Mouse (Mus musculus): ENCODE measurements around the gene Plg. TPM values are rescaled to one million over a fixed set of nuclear protein-coding genes. Genes with fewer than 3 reads are reported as not detected.

The Plg gene
- polyA plus RNA-seq, 1 experiment from 2014 or later = 0.09 TPM

DNA sequence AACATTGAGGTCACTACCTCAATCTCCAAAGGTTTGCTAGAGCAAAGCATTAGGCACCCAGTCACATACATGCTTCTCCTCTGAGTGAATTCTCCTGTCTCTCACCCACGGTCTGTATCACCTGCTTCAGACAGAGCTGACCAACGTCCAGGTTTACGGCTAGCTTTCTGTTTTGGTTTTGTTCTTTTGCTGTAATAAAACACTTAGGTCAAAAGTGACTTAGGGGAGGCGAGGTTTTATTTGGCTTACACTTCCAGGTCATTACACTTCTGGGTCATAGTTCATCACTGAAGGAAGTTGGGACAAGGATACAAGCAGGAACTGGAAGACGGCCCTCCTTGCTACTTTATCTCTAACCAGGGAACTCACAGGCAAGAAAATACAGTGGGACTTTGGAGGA is 9.0 kb upstream of the Plg start:
- Histone ChIP-seq H3K4me1 (peaks cover 7% of the 10 kb centered on the region), H3K36me3 (replicated peaks) (no peaks in the 10 kb centered on the region), H3K9me3 (no peaks in the 10 kb centered on the region), H3K4me3 (no peak overlapping the region), H3K9ac (no peak overlapping the region), H3K27ac (no peak overlapping the region), H3K27me3 (replicated peaks) (peaks cover 3% of the 10 kb centered on the region; the same call in 1 of the 2 replicates), H3K4me2 (no peak overlapping the region)
- ATAC-seq (replicated peaks) = no peak
- WGBS = 78% methylated on average over 5 of the region's 5 CpGs

DNA sequence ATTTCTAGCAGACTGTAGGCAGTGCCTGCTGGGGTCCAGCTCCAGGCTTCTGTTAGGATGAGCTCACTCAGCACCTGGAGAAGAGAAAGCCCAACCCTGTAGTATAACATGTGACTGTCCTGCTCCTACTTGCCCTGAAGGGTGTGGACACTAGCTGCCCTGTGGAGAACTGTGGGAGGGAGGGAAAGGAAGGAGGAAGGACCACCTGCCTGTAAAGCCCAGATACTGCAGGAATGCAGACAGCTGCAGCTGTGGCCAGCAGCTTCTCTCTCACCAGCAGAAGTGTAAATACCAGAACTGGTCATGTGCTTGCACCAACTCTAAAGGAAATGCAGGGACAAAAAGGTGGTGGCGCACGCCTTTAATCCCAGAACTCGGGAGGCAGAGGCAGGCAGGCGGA is 8.1 kb upstream of the Plg start:
- no peak overlapping the region for H3K9ac ChIP-seq
- no peak for ATAC-seq (replicated peaks)
- H3K27ac ChIP-seq = no peak overlapping the region
- no peaks in the 10 kb centered on the region for H3K36me3 ChIP-seq (replicated peaks)
- H3K4me1 ChIP-seq = 0 out of 2 replicates have a peak, but pooled peaks cover 5% of the 10 kb centered on the region
- no peaks in the 10 kb centered on the region for H3K9me3 ChIP-seq
- peaks cover 3% of the 10 kb centered on the region; the same call in 1 of the 2 replicates for H3K27me3 ChIP-seq (replicated peaks)
- 79% methylated on average over 4 of the region's 4 CpGs for WGBS
- H3K4me2 ChIP-seq = no peak overlapping the region
- H3K4me3 ChIP-seq = no peak overlapping the region

- H3K36me3 ChIP-seq (replicated peaks) = no peaks in the 10 kb centered on the region
- H3K4me1 ChIP-seq = 0 out of 2 replicates have a peak, but pooled peaks cover 5% of the 10 kb centered on the region
- peaks cover 3% of the 10 kb centered on the region; the same call in 1 of the 2 replicates for H3K27me3 ChIP-seq (replicated peaks)
- no peak for ATAC-seq (replicated peaks)
- H3K9ac ChIP-seq = no peak overlapping the region
- H3K4me2 ChIP-seq = no peak overlapping the region
- H3K27ac ChIP-seq = no peak overlapping the region
- H3K9me3 ChIP-seq = no peaks in the 10 kb centered on the region
- 34% methylated on average over 10 of the region's 10 CpGs for WGBS
- H3K4me3 ChIP-seq = no peak overlapping the region
Measured at GRCm38 (mm10) chr17:12371310-12371925, 7.0 kb upstream of the Plg start.

GRCm38 (mm10) chr17:12372021-12372420 is 6.4 kb upstream of the Plg start:
- Histone ChIP-seq H3K9ac (no peak overlapping the region), H3K27me3 (replicated peaks) (peaks cover 3% of the 10 kb centered on the region; the same call in 1 of the 2 replicates), H3K9me3 (no peaks in the 10 kb centered on the region), H3K27ac (no peak overlapping the region), H3K4me3 (no peak overlapping the region), H3K36me3 (replicated peaks) (no peaks in the 10 kb centered on the region), H3K4me2 (no peak overlapping the region), H3K4me1 (0 out of 2 replicates have a peak, but pooled peaks cover 5% of the 10 kb centered on the region)
- 28% methylated on average over 4 of the region's 4 CpGs for WGBS
- ATAC-seq (replicated peaks) = peak; percentile 53; the same call in 1 of the 2 replicates

- Histone ChIP-seq H3K4me2 (no peak overlapping the region), H3K27me3 (replicated peaks) (peaks cover 3% of the 10 kb centered on the region; the same call in 1 of the 2 replicates), H3K9ac (no peak overlapping the region), H3K9me3 (no peaks in the 10 kb centered on the region), H3K36me3 (replicated peaks) (no peaks in the 10 kb centered on the region), H3K27ac (no peak overlapping the region), H3K4me3 (no peak overlapping the region), H3K4me1 (0 out of 2 replicates have a peak, but pooled peaks cover 5% of the 10 kb centered on the region)
- ATAC-seq (replicated peaks) = no peak
- WGBS = 73% methylated on average over 3 of the region's 3 CpGs
Measured at GRCm38 (mm10) chr17:12373601-12374144, 4.7 kb upstream of the Plg start.

- no peaks in the 10 kb centered on the region for H3K27me3 ChIP-seq (replicated peaks)
- no peak overlapping the region for H3K4me2 ChIP-seq
- no peak overlapping the region for H3K4me3 ChIP-seq
- no peak overlapping the region for H3K27ac ChIP-seq
- no peaks in the 10 kb centered on the region for H3K36me3 ChIP-seq (replicated peaks)
- no peak overlapping the region for H3K9ac ChIP-seq
- ATAC-seq (replicated peaks) = no peak
- 91% methylated on average over 4 of the region's 4 CpGs for WGBS
- 0 out of 2 replicates have a peak, but pooled peaks cover 7% of the 10 kb centered on the region for H3K4me1 ChIP-seq
- no peaks in the 10 kb centered on the region for H3K9me3 ChIP-seq
Measured at GRCm38 (mm10) chr17:12380287-12380686, 1.9 kb downstream of the Plg start.

GRCm38 (mm10) chr17:12381579-12381978 is 3.2 kb downstream of the Plg start:
- Histone ChIP-seq H3K4me3 (no peak overlapping the region), H3K9ac (no peak overlapping the region), H3K27me3 (replicated peaks) (no peaks in the 10 kb centered on the region), H3K4me1 (0 out of 2 replicates have a peak, but pooled peaks cover 7% of the 10 kb centered on the region), H3K27ac (no peak overlapping the region), H3K36me3 (replicated peaks) (no peaks in the 10 kb centered on the region), H3K4me2 (no peak overlapping the region), H3K9me3 (no peaks in the 10 kb centered on the region)
- no peak for ATAC-seq (replicated peaks)
- 90% methylated on average over 2 of the region's 2 CpGs for WGBS

GRCm38 (mm10) chr17:12382531-12382930 is 4.1 kb downstream of the Plg start:
- Histone ChIP-seq H3K4me3 (no peak overlapping the region), H3K36me3 (replicated peaks) (no peaks in the 10 kb centered on the region), H3K9ac (no peak overlapping the region), H3K9me3 (no peaks in the 10 kb centered on the region), H3K4me2 (no peak overlapping the region), H3K27ac (no peak overlapping the region), H3K27me3 (replicated peaks) (no peaks in the 10 kb centered on the region), H3K4me1 (0 out of 2 replicates have a peak, but pooled peaks cover 7% of the 10 kb centered on the region)
- ATAC-seq (replicated peaks) = peak; percentile 85
- WGBS = 23% methylated on average over 2 of the region's 2 CpGs

DNA sequence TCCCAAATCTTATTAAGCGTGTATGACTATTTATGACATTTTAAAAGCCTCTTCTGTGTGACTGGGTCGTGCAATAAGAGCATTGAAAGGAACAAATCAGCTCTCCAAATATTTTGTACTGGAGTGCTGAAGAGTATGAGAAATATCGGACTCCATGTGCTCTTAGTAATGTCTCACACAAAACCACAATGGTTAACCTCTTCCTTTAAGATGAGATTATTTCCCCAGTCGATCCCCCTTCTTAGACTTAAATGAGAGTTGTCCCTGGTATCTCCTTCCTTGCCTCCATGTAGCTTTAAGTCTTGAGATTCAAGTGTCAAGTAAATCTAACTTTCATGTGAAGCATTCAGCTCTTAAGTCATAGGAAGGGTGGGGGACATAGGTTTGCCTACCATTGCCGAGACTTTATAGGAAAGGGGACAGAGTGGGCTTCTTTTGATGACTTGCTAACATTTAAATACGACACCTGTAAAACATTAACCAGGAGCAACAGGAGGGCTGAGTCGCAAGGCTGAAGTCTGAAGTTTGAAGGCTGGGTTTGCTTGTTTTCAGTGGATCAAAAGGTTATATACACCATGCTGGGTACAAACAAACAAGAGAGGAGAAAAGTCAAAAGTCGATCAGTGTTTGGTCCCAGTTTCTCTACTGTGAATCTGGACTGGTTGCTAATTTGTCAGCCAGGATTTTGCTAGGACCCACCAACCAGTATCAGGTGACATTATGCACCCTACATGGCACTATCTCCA is 6.8 kb downstream of the Plg start:
- H3K9ac ChIP-seq = no peak overlapping the region
- H3K27ac ChIP-seq = no peak overlapping the region
- ATAC-seq (replicated peaks) = no peak
- H3K36me3 ChIP-seq (replicated peaks) = no peaks in the 10 kb centered on the region
- 0 out of 2 replicates have a peak, but pooled peaks cover 7% of the 10 kb centered on the region for H3K4me1 ChIP-seq
- no peak overlapping the region for H3K4me2 ChIP-seq
- no peaks in the 10 kb centered on the region for H3K27me3 ChIP-seq (replicated peaks)
- WGBS = 80% methylated on average over 8 of the region's 8 CpGs
- H3K4me3 ChIP-seq = no peak overlapping the region
- no peaks in the 10 kb centered on the region for H3K9me3 ChIP-seq

- H3K36me3 ChIP-seq (replicated peaks) = no peaks in the 10 kb centered on the region
- H3K27me3 ChIP-seq (replicated peaks) = no peaks in the 10 kb centered on the region
- no peak overlapping the region for H3K4me3 ChIP-seq
- WGBS = 86% methylated on average over 2 of the region's 2 CpGs
- ATAC-seq (replicated peaks) = no peak
- H3K27ac ChIP-seq = no peak overlapping the region
- no peak overlapping the region for H3K4me2 ChIP-seq
- H3K9me3 ChIP-seq = no peaks in the 10 kb centered on the region
- no peak overlapping the region for H3K9ac ChIP-seq
- H3K4me1 ChIP-seq = 0 out of 2 replicates have a peak, but pooled peaks cover under 1% of the 10 kb centered on the region
Measured at GRCm38 (mm10) chr17:12387781-12388180, 9.4 kb downstream of the Plg start.

DNA sequence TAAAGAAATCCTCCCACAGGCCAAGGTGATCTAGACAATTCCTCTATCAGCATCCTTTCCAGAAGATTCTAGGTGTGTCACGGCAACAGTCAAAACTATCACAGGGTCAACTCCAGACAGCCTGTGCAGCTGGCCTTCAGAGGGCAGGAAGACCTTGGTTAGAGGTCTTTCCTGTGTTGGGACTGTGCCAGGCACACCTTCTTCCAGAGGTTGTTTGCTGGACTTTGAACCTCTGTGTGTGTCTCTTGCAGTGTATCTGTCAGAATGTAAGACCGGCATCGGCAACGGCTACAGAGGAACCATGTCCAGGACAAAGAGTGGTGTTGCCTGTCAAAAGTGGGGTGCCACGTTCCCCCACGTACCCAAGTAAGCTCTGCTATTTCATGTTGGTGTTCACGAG is 9.8 kb downstream of the Plg start:
- no peak overlapping the region for H3K4me3 ChIP-seq
- H3K4me1 ChIP-seq = no peaks in the 10 kb centered on the region
- WGBS = 94% methylated on average over 7 of the region's 7 CpGs
- H3K9me3 ChIP-seq = no peaks in the 10 kb centered on the region
- H3K4me2 ChIP-seq = no peak overlapping the region
- H3K36me3 ChIP-seq (replicated peaks) = no peaks in the 10 kb centered on the region
- no peaks in the 10 kb centered on the region for H3K27me3 ChIP-seq (replicated peaks)
- H3K9ac ChIP-seq = no peak overlapping the region
- H3K27ac ChIP-seq = no peak overlapping the region
- no peak for ATAC-seq (replicated peaks)

DNA sequence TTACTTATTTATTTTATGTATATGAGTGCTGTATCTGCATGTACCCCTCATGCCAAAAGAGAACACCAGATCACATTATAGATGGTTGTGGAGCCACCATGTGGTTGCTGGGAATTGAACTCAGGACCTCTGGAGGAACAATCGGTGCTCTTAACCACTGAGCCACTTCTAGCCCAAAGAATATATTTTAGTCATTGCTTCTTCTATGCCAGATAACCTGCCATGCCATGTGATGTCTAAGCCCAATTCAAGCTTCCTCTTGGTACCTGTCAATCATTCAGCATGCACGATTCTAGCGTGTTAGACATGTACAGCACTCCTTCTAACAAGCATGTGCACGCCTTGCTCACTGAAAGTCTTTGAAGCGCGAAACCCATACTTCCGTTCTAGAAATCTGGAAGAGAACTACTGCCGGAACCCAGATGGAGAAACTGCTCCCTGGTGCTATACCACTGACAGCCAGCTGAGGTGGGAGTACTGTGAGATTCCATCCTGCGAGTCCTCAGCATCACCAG is 17.8 kb downstream of the Plg start:
- no peak for ATAC-seq (replicated peaks)
- Histone ChIP-seq H3K4me1 (no peaks in the 10 kb centered on the region), H3K27me3 (replicated peaks) (no peaks in the 10 kb centered on the region), H3K4me3 (no peak overlapping the region), H3K9ac (no peak overlapping the region), H3K4me2 (no peak overlapping the region), H3K36me3 (replicated peaks) (no peaks in the 10 kb centered on the region), H3K9me3 (no peaks in the 10 kb centered on the region), H3K27ac (no peak overlapping the region)
- WGBS = 93% methylated on average over 9 of the region's 9 CpGs

Measured in midbrain, embryonic 15.5 days (tissue).